Mouse (Mus musculus): Measurements from ENCODE around the gene Map2k6. TPM values are rescaled to one million over a fixed set of nuclear protein-coding genes. Genes with fewer than 3 reads are reported as not detected.

The Map2k6 gene
- total and polyA plus RNA-seq, 2 experiments = 2.0 to 22.5 TPM

DNA sequence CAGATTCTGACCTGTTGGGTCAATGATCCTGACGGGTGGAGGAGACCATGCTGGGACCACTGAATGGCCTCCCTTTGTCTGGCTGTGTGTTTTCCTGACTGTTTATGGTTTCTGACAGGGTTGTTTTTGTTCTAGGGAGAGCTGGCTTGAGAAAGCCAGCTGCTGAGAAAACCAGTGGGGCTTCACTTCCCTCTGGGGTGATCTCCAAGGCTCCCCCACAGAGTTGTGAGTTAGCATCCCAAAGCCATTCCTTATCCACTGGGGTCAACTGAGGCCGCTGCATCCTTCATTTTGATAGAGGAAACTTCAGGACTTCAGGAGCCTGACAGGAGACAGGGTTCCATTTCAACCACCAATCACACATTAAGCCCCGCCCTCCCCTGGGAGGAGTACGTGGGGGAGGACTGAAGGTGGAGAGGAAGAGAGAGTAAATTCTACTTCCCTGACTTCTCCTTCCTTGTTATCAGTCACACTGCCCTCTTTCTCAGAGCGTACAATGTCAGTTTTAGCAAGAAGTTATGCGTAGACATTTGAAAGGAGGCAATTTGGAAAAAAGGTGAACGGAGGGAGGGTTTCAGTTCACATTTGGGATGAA, 49.3 kb downstream of the Map2k6 start:
- WGBS = 33% methylated on average over 7 of the region's 7 CpGs
- Histone ChIP-seq H3K36me3 (ENCODE audit: control insufficient read depth, insufficient read depth, low read length) (no peaks in the 10 kb centered on the region), H3K4me1 (ENCODE audit: control insufficient read depth, insufficient read depth, low read length) (peaks cover 11% of the 10 kb centered on the region), H3K27me3 (ENCODE audit: control insufficient read depth, insufficient read depth, low read length) (no peaks in the 10 kb centered on the region), H3K9ac (ENCODE audit: low read depth, low read length) (peak overlapping the region; percentile 65), H3K79me2 (ENCODE audit: control insufficient read depth, insufficient read depth, low read length) (no peaks in the 10 kb centered on the region), H3K27ac (replicated peaks; ENCODE audit: insufficient read depth, low read depth, low read length) (peak overlapping the region; percentile 86), H3K4me3 (ENCODE audit: insufficient read depth, low read depth, low read length) (peak overlapping the region; percentile 50)
- peak; percentile 67 for DNase-seq (ENCODE audit: extremely low read depth, low read depth, low spot score)
- TF ChIP-seq CTCF (IDR thresholded peaks at IDR 0.05; ENCODE audit: low read depth, low read length) (no peak), POLR2A (IDR thresholded peaks at IDR 0.05; ENCODE audit: extremely low read depth, insufficient read depth, low read length) (no peak)

- Histone ChIP-seq H3K27me3 (ENCODE audit: control insufficient read depth, insufficient read depth, low read length) (no peaks in the 10 kb centered on the region), H3K79me2 (ENCODE audit: control insufficient read depth, insufficient read depth, low read length) (peaks cover 5% of the 10 kb centered on the region; the same call in 1 of the 2 replicates), H3K4me3 (ENCODE audit: insufficient read depth, low read depth, low read length) (peak overlapping the region; percentile 50), H3K27ac (replicated peaks; ENCODE audit: insufficient read depth, low read depth, low read length) (peak overlapping the region; percentile 86), H3K9ac (ENCODE audit: low read depth, low read length) (peak overlapping the region; percentile 65), H3K36me3 (ENCODE audit: control insufficient read depth, insufficient read depth, low read length) (no peaks in the 10 kb centered on the region), H3K4me1 (ENCODE audit: control insufficient read depth, insufficient read depth, low read length) (peaks cover 11% of the 10 kb centered on the region)
- DNase-seq (ENCODE audit: extremely low read depth, low read depth, low spot score) = peak; percentile 88
- no peak for TF ChIP-seq POLR2A (IDR thresholded peaks at IDR 0.05; ENCODE audit: extremely low read depth, insufficient read depth, low read length)
- no peak for TF ChIP-seq CTCF (IDR thresholded peaks at IDR 0.05; ENCODE audit: low read depth, low read length)
- 20% methylated on average over 12 of the region's 12 CpGs for WGBS
Observed at GRCm38 (mm10) chr11:110448726-110449161, 49.8 kb downstream of the Map2k6 start.

GRCm38 (mm10) chr11:110449183-110449582, 50.3 kb downstream of the Map2k6 start:
- Histone ChIP-seq H3K27ac (replicated peaks; ENCODE audit: insufficient read depth, low read depth, low read length) (peak overlapping the region; percentile 86), H3K4me1 (ENCODE audit: control insufficient read depth, insufficient read depth, low read length) (peaks cover 10% of the 10 kb centered on the region), H3K4me3 (ENCODE audit: insufficient read depth, low read depth, low read length) (no peak overlapping the region; the same call in 1 of the 2 replicates), H3K36me3 (ENCODE audit: control insufficient read depth, insufficient read depth, low read length) (no peaks in the 10 kb centered on the region), H3K27me3 (ENCODE audit: control insufficient read depth, insufficient read depth, low read length) (no peaks in the 10 kb centered on the region), H3K79me2 (ENCODE audit: control insufficient read depth, insufficient read depth, low read length) (peaks cover 6% of the 10 kb centered on the region; the same call in 1 of the 2 replicates), H3K9ac (ENCODE audit: low read depth, low read length) (peak overlapping the region; percentile 65)
- DNase-seq (ENCODE audit: extremely low read depth, low read depth, low spot score) = no peak
- TF ChIP-seq CTCF (IDR thresholded peaks at IDR 0.05; ENCODE audit: low read depth, low read length) = no peak
- TF ChIP-seq POLR2A (IDR thresholded peaks at IDR 0.05; ENCODE audit: extremely low read depth, insufficient read depth, low read length) = no peak
- WGBS = 43% methylated on average over 11 of the region's 11 CpGs

DNA sequence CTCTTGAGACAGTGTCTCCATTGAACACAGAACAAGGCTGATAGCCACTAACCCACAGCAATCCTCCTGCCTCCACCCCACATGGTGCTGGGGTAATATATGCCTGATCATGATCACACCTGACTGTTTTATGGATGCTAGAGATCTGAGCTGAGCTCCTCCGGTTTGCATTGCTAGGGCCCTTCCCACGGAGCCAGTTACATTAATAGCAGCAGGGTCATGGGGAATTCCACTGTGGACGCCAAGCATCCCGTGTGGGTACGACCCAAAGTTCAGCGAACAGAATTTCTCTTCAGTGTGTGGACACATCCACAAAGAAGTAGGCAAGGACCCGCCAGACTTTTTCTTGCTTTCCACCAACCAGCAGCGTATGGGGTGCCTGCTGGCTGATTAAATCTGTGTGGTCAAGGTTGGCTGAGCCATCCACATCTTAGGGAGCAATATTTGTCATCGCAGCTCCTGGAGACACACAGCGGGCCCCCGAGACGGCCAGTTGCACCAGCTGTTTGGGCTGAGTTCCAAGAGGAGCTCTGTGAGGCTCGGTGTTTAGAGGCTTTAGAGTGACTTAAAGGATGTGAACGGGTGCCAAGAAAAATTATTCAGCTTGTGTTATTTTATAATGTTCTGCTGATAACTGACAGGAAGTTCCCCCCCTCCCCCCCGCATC, 51.3 kb downstream of the Map2k6 start:
- no peak for DNase-seq (ENCODE audit: extremely low read depth, low read depth, low spot score)
- H3K27me3 ChIP-seq (ENCODE audit: control insufficient read depth, insufficient read depth, low read length) = no peaks in the 10 kb centered on the region
- no peak for TF ChIP-seq POLR2A (IDR thresholded peaks at IDR 0.05; ENCODE audit: extremely low read depth, insufficient read depth, low read length)
- TF ChIP-seq CTCF (IDR thresholded peaks at IDR 0.05; ENCODE audit: low read depth, low read length) = no peak
- H3K4me3 ChIP-seq (ENCODE audit: insufficient read depth, low read depth, low read length) = no peak overlapping the region
- WGBS = 73% methylated on average over 15 of the region's 15 CpGs
- peaks cover 5% of the 10 kb centered on the region; the same call in 1 of the 2 replicates for H3K4me1 ChIP-seq (ENCODE audit: control insufficient read depth, insufficient read depth, low read length)
- H3K27ac ChIP-seq (replicated peaks; ENCODE audit: insufficient read depth, low read depth, low read length) = no peak overlapping the region
- peaks cover 6% of the 10 kb centered on the region for H3K79me2 ChIP-seq (ENCODE audit: control insufficient read depth, insufficient read depth, low read length)
- H3K9ac ChIP-seq (ENCODE audit: low read depth, low read length) = no peak overlapping the region
- H3K36me3 ChIP-seq (ENCODE audit: control insufficient read depth, insufficient read depth, low read length) = no peaks in the 10 kb centered on the region

- no peaks in the 10 kb centered on the region for H3K36me3 ChIP-seq (ENCODE audit: control insufficient read depth, insufficient read depth, low read length)
- H3K79me2 ChIP-seq (ENCODE audit: control insufficient read depth, insufficient read depth, low read length) = peaks cover 6% of the 10 kb centered on the region
- no peak for DNase-seq (ENCODE audit: extremely low read depth, low read depth, low spot score)
- no peak overlapping the region for H3K9ac ChIP-seq (ENCODE audit: low read depth, low read length)
- no peak overlapping the region for H3K27ac ChIP-seq (replicated peaks; ENCODE audit: insufficient read depth, low read depth, low read length)
- H3K4me1 ChIP-seq (ENCODE audit: control insufficient read depth, insufficient read depth, low read length) = peaks cover 5% of the 10 kb centered on the region; the same call in 1 of the 2 replicates
- H3K27me3 ChIP-seq (ENCODE audit: control insufficient read depth, insufficient read depth, low read length) = no peaks in the 10 kb centered on the region
- no peak overlapping the region for H3K4me3 ChIP-seq (ENCODE audit: insufficient read depth, low read depth, low read length)
- no peak for TF ChIP-seq POLR2A (IDR thresholded peaks at IDR 0.05; ENCODE audit: extremely low read depth, insufficient read depth, low read length)
- no peak for TF ChIP-seq CTCF (IDR thresholded peaks at IDR 0.05; ENCODE audit: low read depth, low read length)
- 86% methylated on average over 4 of the region's 4 CpGs for WGBS
Observed at GRCm38 (mm10) chr11:110450758-110451121, 51.8 kb downstream of the Map2k6 start.

DNA sequence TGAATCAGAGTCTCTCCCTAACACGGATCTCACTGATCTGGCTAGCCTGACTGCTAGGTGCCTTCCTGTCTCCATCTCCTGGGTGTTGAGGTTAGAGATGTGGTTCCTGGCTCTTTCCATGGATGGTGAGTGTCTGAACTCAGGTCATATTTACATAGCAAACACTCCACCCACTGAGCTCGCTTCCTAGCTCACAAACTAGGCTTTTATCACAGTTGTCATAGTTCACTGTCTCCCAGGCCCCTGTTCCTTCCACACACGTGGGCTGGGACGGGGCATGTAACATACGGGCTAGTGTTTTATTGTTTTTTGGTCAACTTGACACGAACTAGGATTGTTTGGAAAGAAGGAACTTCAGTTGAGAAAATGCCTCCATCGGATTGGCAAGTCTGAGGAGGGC, 52.7 kb downstream of the Map2k6 start:
- TF ChIP-seq POLR2A (IDR thresholded peaks at IDR 0.05; ENCODE audit: extremely low read depth, insufficient read depth, low read length) = no peak
- TF ChIP-seq CTCF (IDR thresholded peaks at IDR 0.05; ENCODE audit: low read depth, low read length) = no peak
- Histone ChIP-seq H3K27me3 (ENCODE audit: control insufficient read depth, insufficient read depth, low read length) (no peaks in the 10 kb centered on the region), H3K36me3 (ENCODE audit: control insufficient read depth, insufficient read depth, low read length) (no peaks in the 10 kb centered on the region), H3K27ac (replicated peaks; ENCODE audit: insufficient read depth, low read depth, low read length) (peak overlapping the region; percentile 66), H3K4me3 (ENCODE audit: insufficient read depth, low read depth, low read length) (no peak overlapping the region), H3K79me2 (ENCODE audit: control insufficient read depth, insufficient read depth, low read length) (peaks cover 6% of the 10 kb centered on the region), H3K4me1 (ENCODE audit: control insufficient read depth, insufficient read depth, low read length) (peaks cover 5% of the 10 kb centered on the region; the same call in 1 of the 2 replicates), H3K9ac (ENCODE audit: low read depth, low read length) (no peak overlapping the region)
- WGBS = 20% methylated on average over 7 of the region's 7 CpGs
- peak; percentile 96 for DNase-seq (ENCODE audit: extremely low read depth, low read depth, low spot score)

All from liver, adult 2 months (tissue).